Mouse (Mus musculus) cerebellum, adult 8-10 months (tissue): Measurements from ENCODE around the gene Agbl5.
A peak's percentile ranks its signal among the peaks of the same experiment; 100 is the strongest.

ENCODE experiments used
- DNase-seq: peaks from one replicate; pipeline ENCODE4 v3.0.0; 2022

Agbl5 gene

GRCm38 (mm10) chr5:30889088-30889754 lies 727 bp downstream of the Agbl5 start:
- peak; percentile 50 for DNase-seq

DNA sequence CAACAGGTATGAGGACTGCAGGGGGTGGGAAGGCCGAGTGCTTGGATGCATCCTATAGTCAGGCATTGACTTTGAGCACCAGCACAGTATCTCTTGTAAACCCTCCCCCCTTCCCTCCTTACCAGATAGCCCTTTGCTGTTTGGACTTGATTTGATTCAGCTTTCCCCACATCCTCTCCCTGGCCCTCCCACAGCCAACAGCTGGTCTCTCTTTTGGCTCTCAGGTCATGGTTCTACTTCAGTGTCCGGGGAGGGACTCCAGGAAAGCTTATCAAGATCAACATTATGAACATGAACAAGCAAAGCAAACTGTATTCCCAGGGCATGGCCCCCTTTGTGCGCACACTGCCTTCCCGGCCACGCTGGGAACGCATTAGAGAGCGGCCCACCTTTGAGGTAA lies 1.9 kb downstream of the Agbl5 start:
- no peak for DNase-seq

- no peak for DNase-seq
Measured at GRCm38 (mm10) chr5:30901860-30902259, 13.4 kb downstream of the Agbl5 start.

DNA sequence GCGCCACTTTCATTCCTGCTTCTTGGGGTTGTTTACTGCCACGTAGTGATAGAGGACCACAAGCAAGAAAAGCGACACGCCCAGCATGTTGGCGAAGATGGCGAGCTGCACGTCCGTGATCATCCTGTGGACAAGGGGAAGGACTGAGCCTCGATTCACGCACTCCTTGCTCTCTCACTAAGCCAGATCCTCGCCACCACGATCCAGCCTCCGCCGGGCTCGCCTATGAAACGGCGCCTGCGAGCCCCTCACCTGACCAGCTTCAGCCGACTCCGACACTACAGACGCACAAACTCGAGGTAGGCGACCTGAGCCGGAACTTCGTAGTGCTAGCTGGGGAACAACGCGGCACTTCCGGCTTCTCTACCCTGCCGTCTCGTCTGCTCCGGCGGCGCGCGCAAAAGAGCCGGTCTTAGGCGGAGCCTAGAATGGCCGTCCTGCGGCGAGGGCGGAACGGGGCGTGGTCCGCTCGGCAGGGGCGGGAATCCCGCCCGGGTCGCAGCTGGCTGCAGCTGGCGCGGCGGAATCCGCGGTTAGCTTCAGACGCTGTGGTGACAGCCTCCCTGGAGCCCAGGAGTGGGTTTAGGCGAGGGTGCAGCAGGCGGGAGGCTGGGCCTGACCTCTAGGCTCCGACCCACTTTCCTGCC lies 19.0 kb downstream of the Agbl5 start, which contains the start of gene Ost4:
Gene Ost4 (minus strand): TSS at position 376 of the 647 bp plus-strand sequence.
- DNase-seq = peak; percentile 89

GRCm38 (mm10) chr5:30908426-30909299 lies 20.2 kb downstream of the Agbl5 start:
- peak; percentile 18 for DNase-seq

GRCm38 (mm10) chr5:30909300-30909659 lies 20.8 kb downstream of the Agbl5 start:
- no peak for DNase-seq

GRCm38 (mm10) chr5:30909863-30910262 lies 21.4 kb downstream of the Agbl5 start:
- DNase-seq = no peak

- no peak for DNase-seq
Measured at GRCm38 (mm10) chr5:30910481-30910880, 22.0 kb downstream of the Agbl5 start.

DNA sequence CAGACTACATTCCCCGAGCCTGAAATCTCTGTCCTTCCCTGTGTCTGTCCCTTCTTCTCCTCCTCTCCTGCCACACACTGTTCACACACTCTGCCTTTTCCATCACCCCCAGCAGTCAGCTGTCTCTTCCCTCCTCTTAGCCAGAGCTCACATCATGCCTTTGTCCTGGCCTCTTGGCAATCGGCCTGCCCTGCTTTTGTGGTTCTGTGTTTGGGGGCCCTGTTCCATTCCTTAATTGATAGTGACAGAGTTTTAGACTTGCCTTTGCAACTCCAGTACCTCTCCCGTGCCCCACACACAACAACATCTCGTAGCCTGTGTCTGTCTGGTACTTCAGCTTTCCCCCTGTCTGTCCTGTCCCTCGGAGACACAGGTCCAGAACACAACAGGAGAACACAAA lies 23.7 kb downstream of the Agbl5 start:
- no peak for DNase-seq

DNA sequence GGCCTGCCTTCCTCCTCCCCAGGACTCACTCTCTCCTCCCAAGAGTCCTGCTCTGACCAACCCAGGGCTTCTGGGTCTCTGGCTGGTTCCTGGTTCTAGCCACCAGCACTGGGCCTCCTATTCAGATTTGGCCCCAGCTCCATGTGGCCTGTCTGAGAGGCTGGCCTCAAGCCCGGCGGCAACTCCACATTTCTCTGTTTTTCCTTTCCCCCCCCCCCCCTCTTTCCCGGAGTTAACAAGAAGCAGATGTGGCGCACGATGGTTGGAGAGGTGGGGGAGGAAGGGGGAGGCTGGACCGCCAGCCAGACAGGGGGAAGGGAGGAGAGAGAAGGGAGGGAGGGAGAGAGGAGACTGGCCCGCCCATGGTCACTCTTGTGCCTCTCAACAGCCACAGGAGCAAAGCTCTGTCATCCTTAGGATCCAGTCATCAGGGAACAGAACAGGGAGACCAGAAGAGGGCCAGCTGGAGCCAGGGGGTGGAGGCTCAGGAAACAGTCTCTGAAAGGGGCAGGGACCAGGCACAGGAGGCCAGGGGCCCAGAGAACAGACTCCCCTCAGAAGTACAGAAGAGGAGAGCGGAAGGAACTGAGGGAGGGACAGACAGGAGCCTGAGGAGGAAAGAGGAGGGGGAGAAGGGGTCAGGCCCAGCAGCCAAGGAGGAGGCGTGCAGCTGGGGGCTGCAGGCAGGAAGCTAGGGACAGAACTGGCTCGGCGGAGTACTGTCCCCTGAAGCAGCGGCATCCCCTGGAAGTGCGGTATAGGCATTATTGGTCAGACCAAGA lies 24.8 kb downstream of the Agbl5 start, which contains the start of gene Emilin1:
Gene Emilin1 (plus strand): TSS at position 343 of the 782 bp plus-strand sequence.
- DNase-seq = no peak

DNA sequence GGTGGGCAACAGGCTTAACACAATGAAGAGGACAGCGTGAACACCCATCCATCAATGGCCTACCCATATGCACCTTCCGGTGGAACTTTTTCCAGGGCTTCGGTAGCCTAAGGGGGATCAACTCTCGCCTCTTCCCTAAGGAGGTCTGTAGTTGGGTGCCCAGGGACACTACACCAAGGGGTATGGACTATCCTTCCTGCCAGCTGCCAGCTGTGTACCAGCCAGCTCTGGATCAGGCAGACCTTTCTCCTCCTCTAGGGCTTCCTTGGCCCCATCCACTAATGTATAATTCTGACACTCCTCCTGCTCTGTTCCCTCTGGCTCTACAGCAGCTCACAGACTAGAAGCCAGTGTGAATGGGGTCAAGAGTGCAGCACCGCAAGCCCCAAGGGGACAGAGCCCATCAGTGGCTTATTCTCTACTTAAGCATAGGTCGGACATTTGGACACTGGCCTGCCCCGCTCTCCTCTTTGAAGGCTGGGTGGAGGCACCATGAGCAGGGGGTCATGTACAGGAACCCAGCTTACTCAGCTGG lies 25.7 kb downstream of the Agbl5 start:
- DNase-seq = no peak

GRCm38 (mm10) chr5:30914849-30915248 lies 26.4 kb downstream of the Agbl5 start:
- no peak for DNase-seq

DNA sequence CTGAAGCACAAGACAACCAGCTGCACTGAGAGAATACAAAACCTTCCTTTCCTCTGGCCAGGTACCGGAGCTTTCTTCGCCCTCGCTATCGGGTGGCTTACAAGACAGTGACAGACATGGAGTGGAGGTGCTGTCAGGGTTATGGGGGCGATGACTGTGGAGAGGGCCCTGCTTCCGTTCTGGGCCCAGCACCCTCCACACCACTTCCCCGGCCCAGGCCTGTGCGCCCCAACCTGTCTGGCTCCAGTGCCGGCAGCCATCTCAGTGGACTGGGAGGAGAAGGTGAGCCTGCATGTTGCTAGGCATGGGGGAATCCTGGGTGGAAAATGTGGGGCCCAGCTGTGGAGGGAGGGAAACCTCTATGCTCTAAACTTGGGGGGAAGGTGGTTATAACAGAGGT lies 27.0 kb downstream of the Agbl5 start:
- no peak for DNase-seq

DNA sequence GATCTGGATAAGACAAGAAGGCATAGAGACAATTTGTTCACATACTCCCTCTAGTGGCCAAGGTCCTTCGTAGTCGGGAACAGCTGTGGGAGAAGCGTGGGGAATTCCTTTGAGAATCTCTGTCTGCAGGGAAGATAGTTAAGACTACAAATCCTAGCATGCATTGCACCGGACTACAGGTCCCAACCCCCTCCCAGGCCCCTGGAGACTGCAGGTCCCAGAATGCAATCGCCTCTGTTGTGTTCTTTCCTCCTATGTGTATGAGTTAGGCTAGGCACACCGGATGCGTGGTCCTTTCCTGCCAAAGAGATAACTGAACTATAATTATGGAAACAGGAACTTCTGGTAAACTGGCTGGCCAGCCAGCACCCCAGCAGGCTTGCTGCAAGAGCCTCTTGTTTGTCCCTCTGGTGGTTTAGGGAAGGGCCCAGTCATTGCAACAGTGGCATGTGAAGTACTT lies 27.5 kb downstream of the Agbl5 start:
- DNase-seq = peak; percentile 77

- no peak for DNase-seq
Measured at GRCm38 (mm10) chr5:30916841-30917240, 28.3 kb downstream of the Agbl5 start.

DNA sequence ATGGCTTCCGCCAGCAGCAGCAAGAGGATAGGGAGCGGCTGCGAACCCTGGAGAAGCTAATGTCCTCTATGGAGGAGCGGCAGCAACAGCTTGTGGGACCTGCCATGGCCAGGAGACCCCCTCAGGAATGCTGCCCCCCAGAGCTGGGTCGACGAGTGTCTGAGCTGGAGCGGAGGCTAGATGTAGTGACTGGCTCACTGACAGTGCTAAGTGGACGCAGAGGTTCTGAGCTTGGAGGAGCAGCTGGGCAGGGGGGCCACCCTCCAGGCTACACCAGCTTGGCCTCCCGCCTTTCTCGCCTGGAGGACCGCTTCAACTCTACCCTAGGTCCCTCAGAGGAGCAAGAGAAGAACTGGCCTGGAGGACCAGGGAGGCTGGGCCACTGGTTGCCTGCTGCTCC lies 28.9 kb downstream of the Agbl5 start:
- no peak for DNase-seq

GRCm38 (mm10) chr5:30917891-30918670 lies 29.6 kb downstream of the Agbl5 start:
- no peak for DNase-seq

DNA sequence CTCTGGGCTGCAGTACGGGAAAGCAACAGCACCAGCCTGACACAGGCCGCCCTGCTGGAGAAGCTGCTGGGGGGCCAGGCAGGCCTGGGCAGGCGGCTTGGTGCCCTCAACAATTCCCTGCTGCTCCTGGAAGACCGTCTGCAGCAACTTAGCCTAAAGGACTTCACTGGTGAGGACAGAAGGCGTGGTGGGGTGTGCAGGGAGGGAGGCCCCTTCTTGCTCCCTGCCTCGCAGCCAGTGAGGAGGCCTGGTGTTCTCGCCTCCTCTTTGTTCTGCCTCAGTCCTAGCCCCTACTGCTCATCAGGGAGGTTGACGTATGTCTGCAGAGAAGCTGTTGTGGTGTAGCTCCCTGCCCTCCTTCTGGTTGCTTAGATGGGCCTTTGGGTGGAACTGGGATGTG lies 30.2 kb downstream of the Agbl5 start:
- DNase-seq = no peak

- DNase-seq = no peak
Measured at GRCm38 (mm10) chr5:30919831-30920614, 31.5 kb downstream of the Agbl5 start.

- DNase-seq = no peak
Measured at GRCm38 (mm10) chr5:30920621-30921020, 32.1 kb downstream of the Agbl5 start.
